Mouse (Mus musculus) limb, embryonic 14.5 days (tissue): ENCODE results near the gene Pla2g4e. TPM values are rescaled to one million over a fixed set of nuclear protein-coding genes. Genes with fewer than 3 reads are reported as not detected.

Experiments
- ATAC-seq: fragments of 200-750 bp; cut with Nextera tagmentation; 2 replicates; pipeline ENCODE4 v1.8.0; 2017; ENCODE audit warnings: low read depth, moderate number of reproducible peaks, moderate TSS enrichment; ENCODE audit not compliant: low FRiP score
- DNase-seq: peaks from one replicate; pipeline ENCODE4 v3.0.0-alpha.2; 2015; ENCODE audit warnings: low spot score
- H3K27ac ChIP-seq: fragments of 300-500 bp; sonication (generic); replicated peaks from 2 replicates; pipeline ENCODE4 v1.5.1; 2014; ENCODE audit warnings: low read depth, mild to moderate bottlenecking, low read length, moderate library complexity, mixed read lengths
- H3K27me3 ChIP-seq: fragments of 300-500 bp; sonication (generic); 2 replicates; pipeline ENCODE4 v1.6.1; 2014; ENCODE audit warnings: low read length, mixed read lengths; ENCODE audit not compliant: control insufficient read depth, insufficient read depth
- H3K36me3 ChIP-seq: fragments of 300-500 bp; sonication (generic); 2 replicates; pipeline ENCODE4 v1.6.1; 2014; ENCODE audit warnings: mild to moderate bottlenecking, low read length, moderate library complexity, mixed read lengths; ENCODE audit not compliant: control insufficient read depth, insufficient read depth
- H3K4me1 ChIP-seq: fragments of 300-500 bp; sonication (generic); 2 replicates; pipeline ENCODE4 v1.6.1; 2014; ENCODE audit warnings: antibody characterized with exemption, low read length, mixed read lengths; ENCODE audit not compliant: control insufficient read depth, insufficient read depth
- H3K4me2 ChIP-seq: fragments of 300-500 bp; sonication (generic); replicated peaks from 2 replicates; pipeline ENCODE4 v1.6.1; 2014; ENCODE audit warnings: low read depth, mild to moderate bottlenecking, low read length, moderate library complexity; ENCODE audit not compliant: severe bottlenecking
- H3K4me3 ChIP-seq: fragments of 300-500 bp; sonication (generic); replicated peaks from 2 replicates; pipeline ENCODE4 v1.5.1; 2014; ENCODE audit warnings: low read length
- H3K9ac ChIP-seq: fragments of 300-500 bp; sonication (generic); 2 replicates; pipeline ENCODE4 v1.6.1; 2014; ENCODE audit warnings: mild to moderate bottlenecking, low read depth, low read length, moderate library complexity; ENCODE audit not compliant: severe bottlenecking
- H3K9me3 ChIP-seq: fragments of 300-500 bp; sonication (generic); 2 replicates; pipeline ENCODE4 v1.6.1; 2016; ENCODE audit warnings: low read length; ENCODE audit not compliant: control insufficient read depth
- POLR2A ChIP-seq: fragments of 200-500 bp; IDR thresholded peaks from 2 replicates; pipeline ENCODE4 v1.8.0; 2012; ENCODE audit warnings: inconsistent platforms, mild to moderate bottlenecking, moderate library complexity, borderline replicate concordance; ENCODE audit not compliant: insufficient read depth, insufficient read length; ENCODE audit errors: extremely low read depth
- WGBS: fragments of 180-500 bp; shearing (Covaris S2); extraction: QIAGEN DNeasy Blood & Tissue Kit; methylation state at CpG from one replicate; pipeline ENCODE4 v1.1.7; 2014; 5-methylcytosine and 5-hydroxymethylcytosine counted together
- polyA plus RNA-seq, 2 experiments: library from polyadenylated mRNA; depleted of rRNA in 1 of 2; stranded (reverse) in 1 of 2; unstranded in 1 of 2; fragments of >200 nt; fragmentation: Nextera tagmentation in 1 of 2; extraction: Ambion mirVana in 1 of 2; gene quantifications; 2 replicates each; pipeline versions ENCODE4 v1.2.1 to v1.2.3; 2012 to 2014

Gene Pla2g4e
- polyA plus RNA-seq (2012; rRNA removed) (1.0 and 1.2 TPM in 2 replicates), polyA plus RNA-seq (2014; fragmentation: Nextera tagmentation; extraction: Ambion mirVana) (0.54 and 2.1 TPM in 2 replicates)

GRCm38 (mm10) chr2:120244679-120245420, at the start of gene Pla2g4e:
Gene Pla2g4e (minus strand): TSS chr2:120245335.
- H3K4me3 ChIP-seq = peak within 1 kb of the TSS; percentile 36
- TF ChIP-seq POLR2A = no peak
- peak within 1 kb of the TSS; percentile 13; the same call in 1 of the 2 replicates for H3K9ac ChIP-seq
- H3K27ac ChIP-seq = no peak within 1 kb of the TSS
- WGBS = 3% methylated on average over 27 of the region's 27 CpGs
- H3K4me1 ChIP-seq = peaks cover 4% of the 10 kb centered on the region; the same call in 1 of the 2 replicates
- peak; percentile 83 for ATAC-seq
- peak; percentile 65 for DNase-seq
- H3K27me3 ChIP-seq = no peaks in the 10 kb centered on the region
- H3K9me3 ChIP-seq = no peaks in the 10 kb centered on the region
- peak within 1 kb of the TSS; percentile 61 for H3K4me2 ChIP-seq
- no peaks in the 10 kb centered on the region for H3K36me3 ChIP-seq

- no peaks in the 10 kb centered on the region for H3K9me3 ChIP-seq
- DNase-seq (no peak), ATAC-seq (no peak)
- H3K36me3 ChIP-seq = no peaks in the 10 kb centered on the region
- H3K4me1 ChIP-seq = no peaks in the 10 kb centered on the region
- H3K27ac ChIP-seq = no peak overlapping the region
- H3K4me3 ChIP-seq = no peak overlapping the region
- H3K27me3 ChIP-seq = no peaks in the 10 kb centered on the region
- no peak overlapping the region for H3K9ac ChIP-seq
- no peak for TF ChIP-seq POLR2A
- no peak overlapping the region for H3K4me2 ChIP-seq
- WGBS = 85% methylated on average over 8 of the region's 9 CpGs
These were observed 46.4 kb upstream of the Pla2g4e start for GRCm38 (mm10) chr2:120291471-120292078.

- DNase-seq (no peak), ATAC-seq (no peak)
- Histone ChIP-seq H3K4me2 (no peak within 1 kb of the TSS), H3K9ac (no peak within 1 kb of the TSS), H3K4me1 (no peaks in the 10 kb centered on the region), H3K36me3 (no peaks in the 10 kb centered on the region), H3K27ac (no peak within 1 kb of the TSS), H3K27me3 (no peaks in the 10 kb centered on the region), H3K4me3 (no peak within 1 kb of the TSS), H3K9me3 (no peaks in the 10 kb centered on the region)
- WGBS = 61% methylated on average over 5 of the region's 5 CpGs
- no peak for TF ChIP-seq POLR2A
These were observed 43.9 kb upstream of the Pla2g4e start, which contains the start of gene Pla2g4d for GRCm38 (mm10) chr2:120288995-120289394. Gene Pla2g4d (minus strand): TSS chr2:120289197.

GRCm38 (mm10) chr2:120288401-120288800, 43.3 kb upstream of the Pla2g4e start:
- H3K9me3 ChIP-seq = no peaks in the 10 kb centered on the region
- no peak overlapping the region for H3K4me2 ChIP-seq
- no peak overlapping the region for H3K9ac ChIP-seq
- ATAC-seq (no peak), DNase-seq (no peak)
- no peaks in the 10 kb centered on the region for H3K27me3 ChIP-seq
- WGBS = 72% methylated on average over 3 of the region's 3 CpGs
- no peak for TF ChIP-seq POLR2A
- H3K4me3 ChIP-seq = no peak overlapping the region
- no peaks in the 10 kb centered on the region for H3K36me3 ChIP-seq
- no peaks in the 10 kb centered on the region for H3K4me1 ChIP-seq
- no peak overlapping the region for H3K27ac ChIP-seq

GRCm38 (mm10) chr2:120285639-120286038, 40.5 kb upstream of the Pla2g4e start:
- Histone ChIP-seq H3K4me2 (no peak overlapping the region), H3K27me3 (no peaks in the 10 kb centered on the region), H3K27ac (no peak overlapping the region), H3K4me3 (no peak overlapping the region), H3K9ac (no peak overlapping the region), H3K9me3 (no peaks in the 10 kb centered on the region), H3K4me1 (no peaks in the 10 kb centered on the region), H3K36me3 (no peaks in the 10 kb centered on the region)
- DNase-seq (no peak), ATAC-seq (no peak)
- TF ChIP-seq POLR2A = no peak
- 60% methylated on average over 4 of the region's 4 CpGs for WGBS
